ENCODE assay signal across 27 mouse cellular contexts in genomic region chr4:105208977-105209376, GRCm38 (mm10). TPM values are rescaled to one million over a fixed set of nuclear protein-coding genes. Genes with fewer than 3 reads are reported as not detected.
"Had no signal": no experiment of that assay in that cellular context is flagged by ENCODE, and none has a peak within 500 bp of the region (broad histone marks: within the 10 kb centered on the region; RNA-seq: fewer than 3 reads in every experiment).

No protein-coding gene starts in this region.

- H3K9ac ChIP-seq: heart, embryonic 12.5 days; hindbrain, embryonic 12.5 days; hindbrain, embryonic 14.5 days; kidney, embryonic 15.5 days; limb, embryonic 13.5 days; limb, embryonic 15.5 days; liver, embryonic 13.5 days; liver, embryonic 15.5 days had no signal

- H3K27me3 ChIP-seq: heart, embryonic 12.5 days; hindbrain, embryonic 12.5 days; kidney, embryonic 15.5 days; limb, embryonic 13.5 days; limb, embryonic 15.5 days; liver, embryonic 13.5 days; liver, embryonic 15.5 days had no signal

- H3K27ac ChIP-seq: heart, embryonic 10.5 days; hindbrain, embryonic 10.5 days; hindbrain, embryonic 12.5 days; hindbrain, embryonic 14.5 days; kidney, embryonic 15.5 days; kidney, postnatal 0 days; limb, embryonic 13.5 days; liver, embryonic 13.5 days; liver, embryonic 15.5 days had no signal

- H3K9me3 ChIP-seq: heart, embryonic 10.5 days; heart, embryonic 12.5 days; hindbrain, embryonic 10.5 days; hindbrain, embryonic 12.5 days; kidney, embryonic 15.5 days; limb, embryonic 13.5 days; limb, embryonic 15.5 days; liver, embryonic 13.5 days; liver, embryonic 15.5 days had no signal

- H3K4me2 ChIP-seq: heart, embryonic 12.5 days; hindbrain, embryonic 12.5 days; hindbrain, embryonic 14.5 days; kidney, embryonic 15.5 days; limb, embryonic 13.5 days; limb, embryonic 15.5 days; liver, embryonic 11.5 days; liver, embryonic 13.5 days; liver, embryonic 15.5 days had no signal

- H3K36me3 ChIP-seq: liver, embryonic 15.5 days had no signal

- H3K4me3 ChIP-seq: heart, embryonic 10.5 days; heart, embryonic 12.5 days; hindbrain, embryonic 10.5 days; hindbrain, embryonic 12.5 days; kidney, embryonic 15.5 days; limb, embryonic 13.5 days; limb, embryonic 15.5 days; liver, embryonic 13.5 days; liver, embryonic 15.5 days had no signal

- ATAC-seq: hindbrain, embryonic 16.5 days; inflammation-experienced regulatory T-cells, adult 6 months had no signal

- DNase-seq: gastrocnemius, postnatal 25 days; heart, adult 18-20 months; heart, postnatal 10 days; heart, postnatal 4 days; kidney, adult 11 months; kidney, adult 2 months; kidney, adult 9 months; kidney, postnatal 14 days; kidney, postnatal 36 days; layer of hippocampus, adult 9-11 months; layer of hippocampus, postnatal 36 days; left cerebral cortex, postnatal 4 days; liver, embryonic 13.5 days had no signal

RNA-seq across cellular contexts. Expression of gene Plpp3, which starts 51.8 kb away (rescaled TPM):
- total RNA-seq: granulocyte monocyte progenitor cell, adult 5-6 weeks had no signal
